Mouse (Mus musculus): ENCODE results near the gene Slc38a1. TPM values are rescaled to one million over a fixed set of nuclear protein-coding genes. Genes with fewer than 3 reads are reported as not detected.
"Not testable (repeated sequence)": the region's sequence is repeated elsewhere in the genome, so short reads cannot be mapped to it uniquely, and the experiment has no call there.

Slc38a1 gene
- polyA plus RNA-seq, 1 experiment: 141 TPM

DNA sequence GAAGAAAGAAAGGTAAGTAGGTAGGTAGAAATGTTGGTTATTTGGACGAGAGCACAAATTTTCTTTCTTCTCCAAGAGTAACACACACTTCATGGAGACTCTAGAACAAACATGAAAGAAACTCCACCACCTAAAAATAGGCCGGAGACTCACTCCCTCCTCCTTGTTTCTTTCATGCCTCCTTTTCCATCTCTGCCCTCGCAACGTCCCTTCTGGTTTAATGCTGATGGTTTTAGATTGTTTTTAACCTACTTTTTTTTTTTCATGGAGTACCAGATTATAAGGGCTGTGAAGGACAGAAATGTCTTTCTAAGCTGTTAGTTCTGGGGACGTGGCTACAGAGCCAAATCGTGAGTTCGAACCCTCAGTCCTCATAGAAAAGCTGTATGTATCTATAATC is 14.5 kb downstream of the Slc38a1 start:
- no peak overlapping the region for H3K27ac ChIP-seq (ENCODE audit: insufficient read depth, low read length)
- H3K4me1 ChIP-seq (ENCODE audit: control insufficient read depth, insufficient read depth, low read length): peaks cover 6% of the 10 kb centered on the region
- H3K4me3 ChIP-seq (replicated peaks; ENCODE audit: insufficient read depth, low read depth, low read length): no peak overlapping the region
- WGBS: 82% methylated on average over 7 of the region's 7 CpGs
- no peak for DNase-seq
- H3K27me3 ChIP-seq (ENCODE audit: control insufficient read depth, insufficient read depth, low read length): no peaks in the 10 kb centered on the region
- TF ChIP-seq POLR2A (IDR thresholded peaks at IDR 0.05; ENCODE audit: borderline replicate concordance, insufficient read depth, low read length): no peak
- no peak for TF ChIP-seq CTCF (IDR thresholded peaks at IDR 0.05; ENCODE audit: borderline replicate concordance, insufficient read depth, low read depth, low read length)

DNA sequence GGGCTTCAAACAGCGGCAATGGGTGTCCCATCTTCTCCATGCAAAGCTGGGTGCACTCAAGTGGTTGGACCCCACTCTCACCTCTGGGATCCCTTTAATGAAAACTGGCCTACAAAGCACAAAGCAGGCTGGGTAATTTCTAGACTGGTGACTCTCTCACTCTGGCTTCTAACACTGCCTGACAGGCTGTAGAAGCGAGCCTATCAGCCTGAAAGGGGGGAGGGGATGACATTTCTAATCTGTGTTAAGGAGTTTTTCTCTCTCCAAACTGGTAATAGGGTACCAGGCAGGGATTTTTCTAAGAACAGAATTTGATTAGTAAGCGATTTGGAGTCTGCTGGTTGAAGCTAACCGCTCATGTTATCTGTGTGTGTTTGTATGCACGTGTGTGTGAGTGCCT is 15.8 kb downstream of the Slc38a1 start:
- no peak overlapping the region for H3K27ac ChIP-seq (ENCODE audit: insufficient read depth, low read length)
- no peaks in the 10 kb centered on the region for H3K27me3 ChIP-seq (ENCODE audit: control insufficient read depth, insufficient read depth, low read length)
- H3K4me3 ChIP-seq (replicated peaks; ENCODE audit: insufficient read depth, low read depth, low read length): no peak overlapping the region
- H3K4me1 ChIP-seq (ENCODE audit: control insufficient read depth, insufficient read depth, low read length): peaks cover 6% of the 10 kb centered on the region
- no peak for DNase-seq
- no peak for TF ChIP-seq POLR2A (IDR thresholded peaks at IDR 0.05; ENCODE audit: borderline replicate concordance, insufficient read depth, low read length)
- no peak for TF ChIP-seq CTCF (IDR thresholded peaks at IDR 0.05; ENCODE audit: borderline replicate concordance, insufficient read depth, low read depth, low read length)
- 84% methylated on average over 5 of the region's 5 CpGs for WGBS

DNA sequence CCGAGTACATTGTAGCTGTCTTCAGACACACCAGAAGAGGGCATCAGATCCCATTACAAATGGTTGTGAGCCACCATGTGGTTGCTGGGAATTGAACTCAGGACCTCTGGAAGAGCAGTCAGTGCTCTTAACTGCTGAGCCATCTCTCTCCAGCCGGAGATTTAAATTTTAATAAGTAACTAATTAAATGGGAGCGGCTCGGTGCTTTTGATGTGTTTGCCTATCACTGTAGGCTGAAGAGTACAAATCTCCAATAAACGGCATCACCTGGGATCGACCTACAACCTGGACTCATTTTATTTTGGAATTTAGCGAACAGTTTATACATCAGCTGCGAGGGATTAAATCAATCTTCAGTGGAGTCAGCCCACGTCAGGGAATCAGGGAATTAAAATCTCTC is 17.7 kb downstream of the Slc38a1 start:
- H3K27ac ChIP-seq (ENCODE audit: insufficient read depth, low read length); DNase-seq; H3K4me1 ChIP-seq (ENCODE audit: control insufficient read depth, insufficient read depth, low read length); H3K4me3 ChIP-seq (replicated peaks; ENCODE audit: insufficient read depth, low read depth, low read length); H3K27me3 ChIP-seq (ENCODE audit: control insufficient read depth, insufficient read depth, low read length): not testable (repeated sequence)
- WGBS: 94% methylated on average over 9 of the region's 9 CpGs

DNA sequence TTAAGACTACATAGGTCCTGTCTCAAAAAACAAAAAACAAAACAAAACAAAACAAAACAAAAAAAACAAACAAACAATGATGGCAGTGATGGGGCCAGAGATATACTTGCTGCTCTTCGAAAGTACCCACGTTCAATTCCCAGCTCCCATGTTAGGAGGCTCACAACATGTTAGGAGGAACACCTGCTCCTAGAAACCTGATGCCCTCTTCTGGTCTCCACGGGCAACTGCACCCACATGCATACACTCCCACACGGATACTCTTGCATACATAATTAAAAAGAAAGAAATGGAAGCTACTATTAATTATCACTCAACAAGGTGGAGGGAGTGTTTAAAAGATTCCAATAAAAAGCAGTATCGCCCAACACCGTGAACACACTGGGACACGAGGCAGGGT is 20.3 kb downstream of the Slc38a1 start:
- DNase-seq: no peak
- TF ChIP-seq POLR2A (IDR thresholded peaks at IDR 0.05; ENCODE audit: borderline replicate concordance, insufficient read depth, low read length): no peak
- TF ChIP-seq CTCF (IDR thresholded peaks at IDR 0.05; ENCODE audit: borderline replicate concordance, insufficient read depth, low read depth, low read length): no peak
- Histone ChIP-seq H3K4me3 (replicated peaks; ENCODE audit: insufficient read depth, low read depth, low read length) (no peak overlapping the region), H3K27me3 (ENCODE audit: control insufficient read depth, insufficient read depth, low read length) (no peaks in the 10 kb centered on the region), H3K4me1 (ENCODE audit: control insufficient read depth, insufficient read depth, low read length) (peaks cover 3% of the 10 kb centered on the region), H3K27ac (ENCODE audit: insufficient read depth, low read length) (no peak overlapping the region)
- WGBS: over 99% methylated on average over 7 of the region's 7 CpGs

DNA sequence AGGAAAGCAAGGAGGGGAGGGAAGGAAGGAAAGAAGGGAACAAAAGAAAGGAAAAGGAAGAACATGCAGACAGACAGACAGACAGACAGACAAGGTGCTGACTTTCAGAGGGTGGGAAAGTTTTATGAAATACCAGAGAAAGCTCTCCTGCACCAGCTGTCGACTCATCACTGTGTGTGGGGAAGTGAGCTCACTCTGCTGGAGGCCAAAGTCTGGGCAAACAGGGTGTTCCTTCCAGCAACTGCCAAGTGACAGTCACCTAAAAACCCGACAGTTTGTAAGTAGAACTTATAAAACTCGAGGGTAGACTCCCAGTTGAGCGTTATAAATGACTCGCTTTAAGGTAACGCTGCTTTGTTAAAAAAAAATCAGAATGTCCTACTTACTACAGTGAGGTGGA is 21.0 kb downstream of the Slc38a1 start:
- TF ChIP-seq POLR2A (IDR thresholded peaks at IDR 0.05; ENCODE audit: borderline replicate concordance, insufficient read depth, low read length) (no peak), CTCF (IDR thresholded peaks at IDR 0.05; ENCODE audit: borderline replicate concordance, insufficient read depth, low read depth, low read length) (no peak)
- no peak overlapping the region for H3K27ac ChIP-seq (ENCODE audit: insufficient read depth, low read length)
- DNase-seq: no peak
- H3K4me3 ChIP-seq (replicated peaks; ENCODE audit: insufficient read depth, low read depth, low read length): no peak overlapping the region
- peaks cover 3% of the 10 kb centered on the region; the same call in 1 of the 2 replicates for H3K4me1 ChIP-seq (ENCODE audit: control insufficient read depth, insufficient read depth, low read length)
- 59% methylated on average over 6 of the region's 6 CpGs for WGBS
- H3K27me3 ChIP-seq (ENCODE audit: control insufficient read depth, insufficient read depth, low read length): no peaks in the 10 kb centered on the region

DNA sequence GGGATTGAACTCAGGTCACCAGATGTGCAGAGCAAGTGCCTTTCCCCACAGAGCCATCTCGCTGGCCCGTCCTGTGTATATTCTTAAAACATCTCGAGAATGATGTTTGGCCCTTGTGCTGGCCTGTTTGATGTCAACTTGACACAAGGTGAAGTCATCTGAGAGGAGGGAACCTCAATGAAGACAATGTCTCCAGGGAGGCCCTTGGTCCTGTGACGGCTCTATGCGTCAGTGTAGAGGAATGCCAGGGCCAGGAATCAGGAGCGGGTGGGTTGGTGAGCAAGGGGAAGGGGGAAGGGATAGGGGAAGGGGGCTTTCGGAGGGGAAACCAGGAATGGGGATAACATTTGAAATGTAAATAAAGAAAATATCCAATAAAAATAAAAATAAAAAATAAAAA is 25.2 kb downstream of the Slc38a1 start:
- Histone ChIP-seq H3K4me3 (replicated peaks; ENCODE audit: insufficient read depth, low read depth, low read length) (no peak overlapping the region), H3K4me1 (ENCODE audit: control insufficient read depth, insufficient read depth, low read length) (peaks cover 3% of the 10 kb centered on the region; the same call in 1 of the 2 replicates), H3K27me3 (ENCODE audit: control insufficient read depth, insufficient read depth, low read length) (no peaks in the 10 kb centered on the region), H3K27ac (ENCODE audit: insufficient read depth, low read length) (no peak overlapping the region)
- WGBS: 95% methylated on average over 7 of the region's 7 CpGs
- no peak for TF ChIP-seq CTCF (IDR thresholded peaks at IDR 0.05; ENCODE audit: borderline replicate concordance, insufficient read depth, low read depth, low read length)
- no peak for DNase-seq

DNA sequence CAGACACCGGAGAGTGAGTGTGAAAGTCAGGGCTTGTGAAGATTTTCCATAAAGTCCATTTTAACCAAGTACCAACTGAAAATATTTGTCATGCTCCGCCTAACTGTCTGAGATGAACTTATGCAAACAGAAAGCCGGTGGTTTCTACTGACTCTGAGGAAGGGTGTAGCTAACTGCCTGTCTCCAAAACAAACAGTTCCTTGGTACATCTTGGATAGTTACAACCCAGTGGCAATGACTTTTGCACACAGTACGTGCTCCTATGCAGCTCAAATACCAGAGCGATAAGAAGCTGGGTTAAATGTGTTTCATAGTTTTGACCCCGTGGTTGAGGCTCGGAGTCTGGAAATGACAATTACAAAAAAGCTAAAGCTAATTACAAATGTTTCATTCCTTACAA is 34.0 kb downstream of the Slc38a1 start:
- H3K4me3 ChIP-seq (replicated peaks; ENCODE audit: insufficient read depth, low read depth, low read length): no peak overlapping the region
- H3K27ac ChIP-seq (ENCODE audit: insufficient read depth, low read length): no peak overlapping the region
- peaks cover 2% of the 10 kb centered on the region for H3K4me1 ChIP-seq (ENCODE audit: control insufficient read depth, insufficient read depth, low read length)
- no peak for DNase-seq
- TF ChIP-seq CTCF (IDR thresholded peaks at IDR 0.05; ENCODE audit: borderline replicate concordance, insufficient read depth, low read depth, low read length) (no peak), POLR2A (IDR thresholded peaks at IDR 0.05; ENCODE audit: borderline replicate concordance, insufficient read depth, low read length) (no peak)
- H3K27me3 ChIP-seq (ENCODE audit: control insufficient read depth, insufficient read depth, low read length): no peaks in the 10 kb centered on the region
- 86% methylated on average over 7 of the region's 7 CpGs for WGBS

DNA sequence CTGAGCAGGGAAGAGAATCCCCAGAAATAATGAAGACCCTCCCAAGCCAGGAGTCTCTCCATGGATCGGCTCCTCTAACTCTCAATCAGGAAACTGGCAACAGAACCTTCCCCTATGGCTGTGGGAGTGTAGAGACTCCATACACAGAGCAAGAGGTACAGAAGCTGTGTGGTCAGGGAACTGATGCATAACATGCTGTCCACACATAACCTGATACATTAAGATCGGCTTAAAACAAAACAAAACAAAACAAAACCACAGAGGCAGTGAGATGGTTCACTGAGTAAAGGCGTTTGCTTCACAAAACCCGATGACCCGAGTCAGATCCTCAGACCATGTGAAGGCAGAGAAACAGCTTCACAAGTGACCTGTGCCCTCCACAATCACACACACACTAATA is 35.3 kb downstream of the Slc38a1 start:
- DNase-seq: no peak
- no peaks in the 10 kb centered on the region for H3K27me3 ChIP-seq (ENCODE audit: control insufficient read depth, insufficient read depth, low read length)
- H3K27ac ChIP-seq (ENCODE audit: insufficient read depth, low read length): no peak overlapping the region
- peaks cover 2% of the 10 kb centered on the region for H3K4me1 ChIP-seq (ENCODE audit: control insufficient read depth, insufficient read depth, low read length)
- TF ChIP-seq CTCF (IDR thresholded peaks at IDR 0.05; ENCODE audit: borderline replicate concordance, insufficient read depth, low read depth, low read length) (no peak), POLR2A (IDR thresholded peaks at IDR 0.05; ENCODE audit: borderline replicate concordance, insufficient read depth, low read length) (no peak)
- H3K4me3 ChIP-seq (replicated peaks; ENCODE audit: insufficient read depth, low read depth, low read length): no peak overlapping the region
- 81% methylated on average over 5 of the region's 5 CpGs for WGBS

DNA sequence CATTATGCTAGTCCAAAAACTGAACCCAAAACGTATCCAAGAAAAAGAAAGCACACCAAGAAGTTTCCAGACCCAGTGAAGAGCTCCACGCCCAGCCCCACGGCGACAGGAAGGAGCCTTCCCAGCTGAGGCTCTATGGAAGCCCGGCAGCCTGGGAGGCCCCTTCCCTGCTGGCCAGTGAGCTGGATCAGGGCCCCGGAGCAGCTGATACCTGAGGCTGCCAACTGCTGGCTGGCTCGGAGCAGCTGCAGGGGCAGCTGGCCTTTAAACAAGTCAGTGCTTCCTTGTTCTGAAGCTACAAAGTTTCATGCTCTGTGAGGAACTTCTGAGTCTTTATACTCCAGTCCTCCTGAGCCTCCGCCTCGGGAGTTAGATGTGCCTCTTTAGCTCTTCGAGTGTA is 38.4 kb downstream of the Slc38a1 start:
- H3K4me1 ChIP-seq (ENCODE audit: control insufficient read depth, insufficient read depth, low read length): peaks cover 5% of the 10 kb centered on the region; the same call in 1 of the 2 replicates
- DNase-seq: peak in 1 of 2 experiments; percentile 45
- TF ChIP-seq POLR2A (IDR thresholded peaks at IDR 0.05; ENCODE audit: borderline replicate concordance, insufficient read depth, low read length) (no peak), CTCF (IDR thresholded peaks at IDR 0.05; ENCODE audit: borderline replicate concordance, insufficient read depth, low read depth, low read length) (no peak)
- 22% methylated on average over 10 of the region's 10 CpGs for WGBS
- no peaks in the 10 kb centered on the region for H3K27me3 ChIP-seq (ENCODE audit: control insufficient read depth, insufficient read depth, low read length)
- H3K4me3 ChIP-seq (replicated peaks; ENCODE audit: insufficient read depth, low read depth, low read length): no peak overlapping the region
- H3K27ac ChIP-seq (ENCODE audit: insufficient read depth, low read length): no peak overlapping the region

All from cerebellum, adult 2 months (tissue).